Mouse (Mus musculus) left cerebral cortex, postnatal 14 days (tissue): Measurements from ENCODE around the gene Cnksr1. TPM values are rescaled to one million over a fixed set of nuclear protein-coding genes. Genes with fewer than 3 reads are reported as not detected.
A peak's percentile ranks its signal among the peaks of the same experiment; 100 is the strongest.

Experiments used
- DNase-seq, 2 experiments: peaks; one replicate each; pipeline ENCODE4 v3.0.0; 2021 to 2022; ENCODE audit warnings: low spot score in 2 of 2, mixed read lengths in 1 of 2
- intact Hi-C: fragments of 180-260 bp; cut with DNase I; formaldehyde crosslinking; loops from one replicate; pipeline ENCODE4 v1.15.1; 2025
- total RNA-seq, 2 experiments: library from RNA; stranded (reverse); gene quantifications; 2 replicates each; pipeline ENCODE4 v1.2.3; 2021

Gene Cnksr1
- total RNA-seq, 2 experiments from 2014 or later, result 0.24 TPM; not detected in 1

DNA sequence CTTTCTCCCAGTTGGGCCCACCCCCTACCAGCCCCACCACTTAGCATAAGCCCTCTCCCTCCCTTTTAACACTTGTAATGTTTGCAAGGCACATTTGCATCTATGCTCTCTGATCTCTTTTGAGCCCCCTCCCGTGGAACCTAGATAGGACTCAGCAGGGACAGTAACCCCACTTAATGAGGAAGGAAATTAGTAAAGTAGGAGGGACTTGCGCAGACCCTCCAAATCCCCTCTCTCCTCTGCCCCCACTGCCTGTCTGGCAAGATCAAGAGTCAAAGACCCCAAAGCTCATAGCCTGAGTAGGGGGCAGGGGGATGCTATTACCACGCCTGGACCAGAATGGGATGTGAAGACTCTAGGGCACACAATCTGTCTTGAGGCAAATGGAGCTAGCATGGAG is 16.6 kb upstream of the Cnksr1 start:
- intact Hi-C loops, result loop anchor here (5.0 kb wide), 1 partner anchor 102 kb away; no protein-coding TSS in a partner anchor
- DNase-seq, result no peak

DNA sequence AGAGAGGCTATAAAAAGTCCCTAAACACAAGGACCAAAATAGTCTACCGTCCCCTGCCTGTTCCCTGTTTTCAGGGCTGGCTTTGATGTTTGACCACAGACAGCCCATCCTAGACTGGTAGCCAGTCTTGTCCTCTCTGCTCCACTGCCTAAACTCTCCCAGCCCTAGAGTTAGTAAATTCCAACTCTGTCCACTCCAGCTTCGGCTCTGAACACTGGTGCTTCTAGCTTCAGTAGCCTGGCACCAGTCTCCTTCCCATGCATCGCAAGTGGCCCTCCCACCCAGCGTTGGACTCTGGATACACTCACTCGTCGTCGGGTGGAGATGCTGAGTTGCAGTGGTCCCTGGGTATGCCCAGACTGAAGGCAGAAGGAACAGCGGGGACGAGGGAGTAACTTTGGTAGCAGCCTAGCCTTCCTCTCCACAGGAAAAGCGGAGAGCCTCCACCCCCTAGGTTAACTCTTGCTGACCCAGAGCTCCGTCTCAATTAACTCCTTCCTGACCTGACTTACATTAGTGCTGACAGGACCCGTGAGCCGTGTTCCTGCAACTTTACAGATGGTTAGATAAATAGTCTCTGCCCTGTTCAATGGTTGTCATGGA is 15.6 kb upstream of the Cnksr1 start, which contains the start of gene Grrp1:
Gene Grrp1, minus strand, starts transcription at position 385 of the 603 bp plus-strand sequence.
- intact Hi-C loops, result loop anchor here (5.0 kb wide), 1 partner anchor 103 kb away; no protein-coding TSS in a partner anchor

DNA sequence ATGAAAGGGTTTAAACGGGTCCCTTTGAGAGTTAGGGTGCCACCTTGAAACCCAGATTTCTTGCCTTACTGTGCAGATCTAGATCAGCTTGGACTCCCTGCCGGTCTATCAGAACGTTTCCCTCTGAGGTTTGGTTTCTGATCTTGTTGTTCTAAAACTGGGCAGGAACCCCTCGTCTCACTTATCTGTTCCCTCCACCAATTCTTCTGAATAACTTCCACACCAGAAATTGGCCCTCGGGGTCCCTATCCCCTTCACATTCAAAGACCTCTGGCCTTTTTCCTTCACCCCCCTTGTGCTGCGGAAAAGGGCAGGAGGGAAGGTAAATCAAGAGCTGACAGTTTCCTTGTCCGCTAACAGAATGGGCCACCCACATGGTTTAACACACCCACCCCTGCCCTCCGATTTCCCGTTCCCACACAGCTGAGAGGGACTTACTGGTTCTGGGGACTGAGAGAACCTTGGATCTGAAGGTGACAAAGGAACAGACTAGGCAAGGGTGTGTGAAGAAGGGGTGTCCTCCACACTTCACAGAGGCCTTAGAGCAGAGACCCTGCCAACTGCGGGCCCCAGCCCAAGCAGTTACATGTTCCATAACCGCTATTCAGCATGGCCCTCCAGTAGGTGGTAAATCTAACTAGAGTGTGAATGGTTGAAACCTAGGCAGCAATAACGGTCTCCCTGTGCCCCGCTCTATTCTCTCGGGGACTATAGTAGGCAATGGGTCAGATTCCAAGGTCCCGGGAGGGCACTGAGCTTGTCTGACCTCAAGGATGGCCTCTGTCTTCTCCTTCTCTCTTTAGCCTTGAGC is 14.9 kb upstream of the Cnksr1 start:
- DNase-seq, result no peak
- intact Hi-C loops, result loop anchor here (5.0 kb wide), 1 partner anchor 104 kb away; no protein-coding TSS in a partner anchor

More for the DNA sequence above, 15.6 kb upstream of the Cnksr1 start, which contains the start of gene Grrp1:
- peak in 1 of 2 experiments; percentile 17 for DNase-seq

DNA sequence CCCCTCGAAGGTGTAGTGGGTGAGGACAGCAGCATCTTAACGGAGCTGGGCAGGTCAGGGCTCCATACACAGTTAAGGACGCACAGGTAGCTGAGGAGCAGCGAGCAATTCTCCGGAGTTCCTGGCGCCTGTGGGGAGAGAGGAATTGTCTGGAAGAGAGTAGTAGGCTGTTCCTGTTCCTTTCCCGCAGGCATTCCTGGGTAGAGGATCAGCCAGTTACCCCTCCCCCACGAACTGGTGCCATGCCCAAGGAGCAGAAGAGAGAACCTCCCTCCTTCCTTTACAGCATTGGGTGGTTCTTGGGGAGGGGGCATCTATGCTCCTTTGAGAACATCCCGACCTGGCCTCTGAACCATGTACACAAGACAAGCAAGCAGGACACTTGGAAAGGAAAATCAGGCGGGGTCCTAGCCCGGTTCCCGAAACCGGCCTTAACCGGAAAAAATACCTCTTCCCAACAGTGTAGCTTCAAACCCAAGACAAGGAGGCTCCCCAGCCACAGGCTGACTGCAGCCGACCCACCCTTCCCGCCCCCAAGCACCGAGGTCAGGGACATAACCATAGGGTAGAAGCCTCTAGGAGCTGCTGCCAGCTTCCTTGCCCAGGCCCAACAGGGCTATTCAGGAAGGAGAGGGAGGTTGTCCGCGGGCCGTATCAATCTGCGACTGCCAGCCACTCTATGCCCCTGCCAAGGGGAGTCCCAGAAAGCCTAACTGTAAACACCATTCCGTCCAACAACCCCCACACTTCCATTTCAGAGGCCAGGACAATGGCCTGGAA is 14.1 kb upstream of the Cnksr1 start:
- DNase-seq, result peak in 1 of 2 experiments; percentile 14
- intact Hi-C loops, result loop anchor here (5.0 kb wide), 1 partner anchor 105 kb away; no protein-coding TSS in a partner anchor

DNA sequence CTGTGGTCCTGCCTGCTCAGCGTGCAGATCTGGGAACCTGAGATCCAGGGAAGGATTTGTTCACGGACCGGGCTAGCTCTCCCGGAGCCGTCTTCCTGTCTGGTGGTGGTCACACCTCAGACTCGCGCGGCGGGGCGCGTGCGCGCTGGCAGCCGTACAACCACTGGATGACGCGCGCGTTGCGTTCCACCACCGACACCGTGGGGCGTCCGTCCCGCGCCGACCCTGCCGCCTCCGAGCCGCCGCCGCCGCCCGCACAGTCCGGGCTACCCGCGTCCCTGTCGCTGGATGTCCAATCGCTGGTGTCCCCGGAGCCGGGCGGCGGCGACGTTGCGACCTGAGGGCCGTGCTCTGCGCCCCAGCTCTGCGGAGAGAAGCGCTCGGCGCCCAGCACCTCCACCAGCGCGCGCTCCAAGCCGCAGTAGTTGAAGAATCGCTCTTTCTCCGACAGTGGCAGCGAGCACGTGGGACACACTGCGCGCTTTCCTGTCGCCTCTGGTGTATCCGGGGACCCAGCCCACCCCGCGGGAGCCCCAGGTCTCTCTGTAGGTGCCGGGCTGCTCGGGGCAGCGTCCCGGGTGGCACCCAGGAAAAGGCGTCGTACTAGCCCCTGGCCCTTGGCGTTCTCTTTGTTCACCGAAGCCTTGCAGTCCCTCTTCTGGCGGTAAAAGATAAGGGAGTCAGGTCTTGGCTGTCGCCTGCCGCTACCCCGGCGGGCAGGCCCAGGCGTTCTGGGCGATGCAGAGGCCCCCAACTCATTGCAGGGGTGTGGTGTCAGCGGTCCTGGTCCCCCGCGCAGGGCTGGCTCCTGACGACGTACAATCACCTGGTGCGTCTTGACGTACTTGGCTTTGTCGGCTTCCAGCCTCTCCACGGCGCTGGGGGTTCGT is 13.3 kb upstream of the Cnksr1 start:
- intact Hi-C loops, result loop anchor here (5.0 kb wide), 1 partner anchor 106 kb away; no protein-coding TSS in a partner anchor
- DNase-seq, result peak; percentile 70 to 72

DNA sequence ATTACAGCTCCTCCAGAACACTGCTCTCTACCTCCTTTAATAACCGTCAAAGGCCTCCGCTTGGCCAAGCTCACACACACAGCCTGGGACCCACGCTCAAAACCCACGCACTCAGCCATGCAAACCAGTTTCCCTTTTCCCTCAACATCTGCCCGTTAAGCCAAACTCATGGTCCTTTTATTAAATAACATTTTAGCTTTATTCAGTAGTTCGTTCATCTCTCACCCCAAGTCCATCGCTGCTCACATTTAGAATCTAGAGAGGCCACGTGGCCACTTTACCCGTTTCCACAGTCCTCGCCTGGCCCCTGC is 12.7 kb upstream of the Cnksr1 start:
- intact Hi-C loops, result loop anchor here (5.0 kb wide), 1 partner anchor 106 kb away; no protein-coding TSS in a partner anchor
- DNase-seq, result no peak

DNA sequence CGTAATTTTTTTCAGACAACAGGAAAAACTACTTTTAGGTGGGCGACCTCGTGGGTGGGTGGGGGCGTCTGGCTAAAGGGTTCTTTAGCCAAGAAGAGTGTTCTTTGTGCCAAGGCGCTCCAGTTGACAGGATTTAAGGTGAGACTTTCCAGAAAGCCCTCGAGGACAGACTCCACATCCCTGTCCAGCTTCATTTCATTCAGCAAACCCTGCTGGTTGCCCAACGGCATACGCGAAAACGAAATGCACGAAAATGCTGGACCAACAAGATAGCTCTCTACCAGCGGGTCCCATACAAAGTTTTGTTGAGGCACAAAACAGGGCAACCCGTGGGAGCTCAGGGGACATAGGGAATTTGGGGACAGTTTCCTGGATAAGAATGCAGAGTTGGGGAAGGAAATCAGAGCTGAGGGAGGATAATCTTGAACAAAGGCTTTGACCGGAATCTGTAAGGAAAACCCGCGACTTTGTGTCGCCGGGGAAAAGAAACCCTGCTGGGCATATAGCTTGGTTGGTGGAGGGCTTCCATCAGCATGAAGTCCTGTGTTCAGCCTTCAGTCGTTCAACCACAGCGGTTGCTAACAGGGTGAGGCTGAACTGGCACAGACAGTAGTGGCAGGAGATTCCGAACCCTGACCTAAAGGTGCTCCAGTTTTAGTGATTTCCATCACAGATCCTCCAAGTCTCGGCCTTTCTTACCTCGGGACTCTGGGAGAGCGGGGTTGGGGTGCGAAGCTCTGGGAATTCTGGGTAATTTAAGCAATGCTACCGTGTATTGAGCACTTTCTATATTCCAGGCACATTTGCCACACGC is 12.1 kb upstream of the Cnksr1 start:
- intact Hi-C loops, result loop anchor here (5.0 kb wide), 1 partner anchor 107 kb away; no protein-coding TSS in a partner anchor

DNA sequence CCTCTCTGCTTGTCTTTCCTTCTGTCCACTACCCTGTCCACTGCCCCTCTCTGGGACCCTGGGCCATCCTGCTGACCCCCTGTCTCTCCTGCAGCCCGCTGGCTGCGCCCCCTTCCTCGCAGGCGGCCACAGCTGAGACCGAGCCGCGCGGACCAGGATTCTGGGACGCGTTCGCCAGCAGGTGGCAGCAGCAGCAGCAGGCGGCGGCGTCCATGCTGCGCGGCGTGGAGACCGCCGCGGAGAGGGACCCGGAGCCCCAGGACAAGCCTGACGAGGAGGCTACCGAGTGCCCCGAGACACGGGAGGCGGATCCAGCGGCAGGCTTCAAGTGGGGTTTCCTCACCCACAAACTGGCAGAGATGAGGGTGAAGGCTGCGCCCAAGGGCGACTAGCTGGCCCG is 11.5 kb upstream of the Cnksr1 start:
- peak; percentile 41 to 75 for DNase-seq
- intact Hi-C loops, result loop anchor here (2.0 to 5.0 kb wide), 3 partner anchors 39 to 108 kb away; partner anchors contain the start of gene Cep85

More for the DNA sequence above, 12.1 kb upstream of the Cnksr1 start:
- DNase-seq, result no peak

DNA sequence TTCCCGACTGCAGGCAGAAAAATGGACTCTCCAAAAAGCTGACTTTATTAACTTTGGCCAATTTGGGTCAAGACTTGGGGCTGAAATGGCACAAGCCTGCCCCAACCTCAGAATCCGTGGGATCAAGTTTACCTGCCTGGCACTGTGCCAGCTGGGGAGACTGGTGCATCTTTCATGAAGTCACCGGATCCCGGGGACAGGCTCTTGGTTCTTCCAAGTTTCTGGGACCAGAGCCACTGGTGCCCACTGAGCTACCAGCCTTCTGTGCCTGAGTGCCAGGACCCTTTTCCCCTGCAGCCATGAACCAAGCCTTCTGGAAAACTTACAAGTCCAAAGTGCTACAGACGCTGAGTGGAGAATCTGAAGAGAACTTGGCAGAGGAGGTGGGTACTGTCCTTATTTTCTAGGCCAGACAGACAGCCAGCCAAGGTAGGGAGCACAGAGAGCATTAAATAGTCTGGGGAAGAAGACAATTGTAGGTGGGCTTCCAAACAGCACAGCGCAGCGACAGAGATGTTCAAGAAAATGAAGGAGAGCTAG is 8.6 kb upstream of the Cnksr1 start, which contains the start of gene Gm30191:
Gene Gm30191, plus strand, starts transcription at position 217 of the 540 bp plus-strand sequence.
- intact Hi-C loops, result loop anchor here (5.0 kb wide), 1 partner anchor 59 kb away; the partner anchor contains the start of gene Cep85
- DNase-seq, result no peak

DNA sequence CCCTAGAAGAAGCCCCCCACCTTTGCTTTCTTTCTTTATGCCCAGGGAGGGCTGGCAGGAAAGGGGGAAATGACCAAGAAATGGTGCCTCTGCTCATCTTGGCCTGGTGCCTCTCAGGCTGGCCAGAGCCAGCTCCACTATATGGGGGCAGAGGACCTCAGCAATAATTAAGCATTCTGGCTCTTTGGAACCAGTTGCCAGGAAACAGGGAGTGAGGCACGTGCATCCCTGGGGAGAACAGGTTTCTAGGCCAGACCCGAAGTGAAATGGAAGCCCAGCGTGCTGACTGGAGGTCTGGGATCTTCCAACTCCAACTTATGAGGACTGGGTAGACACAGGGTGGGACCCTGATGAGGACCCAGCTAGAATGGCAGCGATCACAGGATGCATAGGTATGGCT is 8.1 kb upstream of the Cnksr1 start:
- intact Hi-C loops, result loop anchor here (5.0 kb wide), 1 partner anchor 59 kb away; the partner anchor contains the start of gene Cep85
- DNase-seq, result no peak

DNA sequence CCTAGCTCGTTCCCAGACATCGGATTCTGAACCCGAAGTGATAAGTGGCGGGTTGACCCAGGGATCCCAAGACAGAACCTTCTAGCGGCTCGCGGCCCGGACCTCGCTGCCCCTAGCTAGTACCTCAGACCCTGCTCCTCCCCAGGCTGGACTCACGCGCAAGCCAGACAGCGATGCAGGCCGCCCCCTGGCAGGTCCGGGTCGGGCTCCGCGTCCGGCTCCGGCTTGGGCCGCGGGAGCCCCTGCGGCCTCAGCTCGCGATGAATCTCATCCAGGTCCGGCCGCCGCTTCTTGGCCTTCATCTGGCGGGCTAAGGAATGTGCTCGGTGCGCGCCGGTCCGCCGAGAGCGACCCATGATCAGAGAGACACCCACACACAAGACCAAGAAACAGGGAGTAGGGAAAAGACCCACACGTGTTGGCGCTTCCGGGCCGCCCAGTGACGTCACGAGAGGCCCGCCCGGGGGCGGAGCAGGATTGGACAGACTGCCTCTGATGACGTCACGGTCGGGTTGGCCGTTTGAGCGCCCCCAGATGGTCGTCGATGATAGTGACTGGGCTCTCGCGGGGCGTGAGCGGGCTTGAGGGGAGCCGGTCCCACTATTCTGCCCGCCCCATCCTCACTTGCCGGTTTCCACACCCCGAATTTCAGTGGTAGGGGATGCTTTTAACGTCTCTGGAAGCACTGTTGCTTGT is 7.1 kb upstream of the Cnksr1 start, which contains the start of gene Zfp593:
Gene Zfp593, minus strand, starts transcription at position 445 of the 696 bp plus-strand sequence.
- intact Hi-C loops, result loop anchor here (5.0 kb wide), 1 partner anchor 58 kb away; the partner anchor contains the start of gene Cep85

DNA sequence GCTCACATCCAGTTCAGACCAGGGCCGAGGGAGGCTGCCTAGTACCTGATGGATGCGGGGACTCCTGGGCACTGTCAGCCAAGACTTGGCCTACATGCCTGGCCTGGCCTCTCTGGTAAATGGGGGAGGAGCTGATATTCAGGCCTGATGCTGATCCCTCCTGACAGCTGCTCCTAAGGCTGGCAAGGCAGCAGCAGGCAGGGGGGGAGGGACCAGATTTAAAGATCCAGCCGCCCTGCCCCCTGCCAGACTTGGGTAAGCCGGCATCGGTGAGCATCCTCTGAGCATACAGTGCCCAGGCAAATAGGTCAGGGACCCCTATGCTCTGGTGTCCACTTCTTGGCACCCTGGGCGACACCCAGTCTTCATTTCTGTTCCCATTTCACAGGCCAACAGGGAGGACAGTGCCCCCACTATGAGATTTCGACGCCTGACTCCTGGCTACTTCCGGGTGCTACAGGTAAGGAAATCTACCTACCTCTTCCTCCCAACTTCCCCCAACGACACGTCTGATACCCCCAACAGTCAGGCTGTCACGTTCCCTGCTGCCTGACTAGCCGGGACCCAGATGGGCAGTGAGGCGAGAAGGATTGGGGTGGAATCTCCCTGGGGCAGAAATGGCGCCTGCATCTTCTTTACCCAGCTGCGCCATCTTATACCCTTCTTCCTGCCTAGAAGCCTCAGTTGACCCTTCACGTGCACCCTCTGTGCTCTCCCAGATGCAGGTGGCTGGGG is 5.5 kb upstream of the Cnksr1 start, which contains the start of gene E130218I03Rik:
Gene E130218I03Rik, plus strand, starts transcription at position 147 of the 735 bp plus-strand sequence.
- DNase-seq, result no peak
- intact Hi-C loops, result no loop called here

More for the DNA sequence above, 7.1 kb upstream of the Cnksr1 start, which contains the start of gene Zfp593:
- peak; percentile 96 for DNase-seq

DNA sequence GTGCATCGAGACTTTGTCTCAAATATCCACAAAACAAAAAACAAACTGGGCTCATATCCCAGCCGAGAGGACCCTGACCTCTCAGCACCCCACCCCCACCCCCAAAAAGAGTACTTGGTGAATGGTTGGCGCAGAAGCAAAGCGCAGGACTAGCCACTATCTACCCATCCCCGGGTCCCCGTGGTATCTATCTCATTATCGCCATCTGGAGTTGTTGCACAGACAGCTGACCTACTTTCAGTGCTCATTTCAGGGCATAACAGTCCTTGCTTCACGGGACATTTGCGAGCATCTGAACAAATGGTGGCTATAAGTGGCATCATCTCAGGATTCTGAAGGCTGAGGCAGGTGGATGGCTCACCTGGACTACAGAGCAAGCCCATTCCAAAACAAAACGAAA is 487 bp upstream of the Cnksr1 start:
- peak in 1 of 2 experiments; percentile 11 for DNase-seq
- intact Hi-C loops, result no loop called here

DNA sequence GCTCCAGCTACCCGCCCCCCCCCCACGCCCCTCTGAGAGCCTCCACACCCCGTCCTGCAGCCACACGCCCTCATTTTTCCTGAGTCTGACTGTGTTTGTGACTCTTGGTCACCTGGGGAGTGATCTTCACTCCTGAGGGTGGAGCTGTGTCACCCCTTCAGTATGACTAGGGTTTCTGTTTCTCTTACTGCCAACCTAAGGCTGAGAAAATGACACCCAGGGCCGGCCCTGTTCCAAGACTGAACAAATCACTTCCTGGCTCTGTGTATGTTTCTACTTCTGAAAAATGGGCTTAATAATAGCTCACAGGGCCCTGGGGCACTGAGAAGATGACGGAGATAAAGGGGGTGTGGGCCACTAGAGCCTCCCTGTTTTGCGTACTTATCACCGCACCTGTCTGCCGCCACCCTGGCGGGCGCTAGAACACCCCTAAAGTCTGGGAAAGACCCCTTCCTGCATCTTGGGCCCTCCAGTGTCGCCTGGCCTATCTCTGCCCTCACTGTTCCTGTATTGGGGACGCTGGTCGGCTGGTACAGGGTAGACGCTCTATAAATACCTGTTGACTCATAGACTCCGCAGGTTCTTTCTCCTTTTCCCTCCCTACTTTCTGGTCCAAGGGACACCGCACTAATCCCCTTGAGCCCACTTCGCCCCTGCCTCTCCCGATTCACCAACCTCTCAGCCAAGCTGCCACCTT is 469 bp downstream of the Cnksr1 start:
- no peak for DNase-seq
- intact Hi-C loops, result no loop called here

DNA sequence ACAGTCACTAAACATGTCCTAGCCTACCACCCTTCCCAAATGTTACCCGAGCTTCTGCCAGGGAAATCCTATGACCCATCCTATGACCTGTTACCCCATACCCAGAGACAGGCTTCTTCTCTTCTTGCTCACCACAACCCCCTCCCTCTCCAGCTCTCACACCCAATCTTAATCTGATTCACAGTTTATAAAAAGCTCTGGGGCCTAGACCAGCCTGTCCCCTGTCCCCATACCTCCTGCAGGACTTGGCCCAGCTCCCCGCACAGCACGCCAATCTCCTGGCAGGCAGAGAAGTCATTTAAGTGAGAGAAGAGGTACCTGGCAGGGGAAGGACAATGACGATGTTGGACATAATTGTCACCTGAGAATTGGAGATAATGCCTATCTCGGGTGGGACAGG is 3.3 kb downstream of the Cnksr1 start:
- intact Hi-C loops, result no loop called here
- DNase-seq, result no peak
